Mouse (Mus musculus) heart, embryonic 16.5 days (tissue): ENCODE data around the gene Rnf167. TPM values are rescaled to one million over a fixed set of nuclear protein-coding genes. Genes with fewer than 3 reads are reported as not detected.

Experiments
- ATAC-seq: fragments of 200-750 bp; cut with Nextera tagmentation; replicated peaks from 2 replicates; pipeline ENCODE4 v1.8.0; 2017; ENCODE audit warnings: moderate number of reproducible peaks; ENCODE audit not compliant: insufficient read depth, low FRiP score; ENCODE audit errors: extremely low read depth
- H3K27ac ChIP-seq: fragments of 300-500 bp; sonication (generic); 2 replicates; pipeline ENCODE4 v1.5.1; 2014; ENCODE audit warnings: mild to moderate bottlenecking, low read length, control low read depth, moderate library complexity
- H3K27me3 ChIP-seq: fragments of 300-500 bp; sonication (generic); 2 replicates; pipeline ENCODE4 v1.6.1; 2014; ENCODE audit warnings: low read length, mixed read lengths; ENCODE audit not compliant: control insufficient read depth, insufficient read depth
- H3K36me3 ChIP-seq: fragments of 300-500 bp; sonication (generic); 2 replicates; pipeline ENCODE4 v1.6.1; 2014; ENCODE audit not compliant: control insufficient read depth, insufficient read depth
- H3K4me1 ChIP-seq: fragments of 300-500 bp; sonication (generic); 2 replicates; pipeline ENCODE4 v1.6.1; 2014; ENCODE audit warnings: low read length, mixed read lengths; ENCODE audit not compliant: control insufficient read depth, insufficient read depth
- H3K4me2 ChIP-seq: fragments of 300-500 bp; sonication (generic); 2 replicates; pipeline ENCODE4 v1.6.1; 2014; ENCODE audit warnings: low read depth, mild to moderate bottlenecking, control low read depth, low read length
- H3K4me3 ChIP-seq: fragments of 300-500 bp; sonication (generic); 2 replicates; pipeline ENCODE4 v1.5.1; 2014; ENCODE audit warnings: mild to moderate bottlenecking, control low read depth, low read length
- H3K9ac ChIP-seq: fragments of 300-500 bp; sonication (generic); 2 replicates; pipeline ENCODE4 v1.6.1; 2014; ENCODE audit warnings: low read length, control low read depth
- H3K9me3 ChIP-seq: fragments of 300-500 bp; sonication (generic); replicated peaks from 2 replicates; pipeline ENCODE4 v1.6.1; 2016; ENCODE audit warnings: low read length; ENCODE audit not compliant: control insufficient read depth
- WGBS: fragments of 180-500 bp; shearing (Covaris S2); extraction: QIAGEN DNeasy Blood & Tissue Kit; methylation state at CpG from one replicate; pipeline ENCODE4 v1.1.7; 2014; 5-methylcytosine and 5-hydroxymethylcytosine counted together
- polyA plus RNA-seq: library from polyadenylated mRNA; unstranded; fragments of >200 nt; fragmentation: Nextera tagmentation; extraction: Ambion mirVana; gene quantifications from 2 replicates; pipeline ENCODE4 v1.2.1, GENCODE M21; 2015

Gene Rnf167
- polyA plus RNA-seq, 1 experiment from 2014 or later = 80.3 TPM

DNA sequence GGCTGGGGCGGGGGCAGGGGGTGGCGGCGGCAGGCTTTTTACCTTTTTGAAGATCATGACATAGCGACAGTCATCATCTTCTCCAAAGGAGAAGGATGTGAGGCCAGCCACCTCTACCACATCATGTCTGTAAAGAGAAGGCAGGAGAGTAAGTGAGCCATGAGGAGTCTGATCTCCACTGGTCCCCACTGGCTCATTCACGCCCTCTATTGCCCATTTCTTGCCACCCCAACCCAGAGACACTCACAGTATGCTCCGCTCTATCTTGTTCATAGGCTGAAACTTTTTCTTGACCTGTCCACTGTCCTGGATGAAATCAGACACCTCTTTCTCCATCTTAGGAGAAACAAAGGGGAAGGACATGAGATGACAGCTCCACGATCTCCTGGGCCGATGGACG, 17.7 kb downstream of the Rnf167 start:
- H3K36me3 ChIP-seq = peaks cover 39% of the 10 kb centered on the region
- WGBS = 91% methylated on average over 9 of the region's 9 CpGs

DNA sequence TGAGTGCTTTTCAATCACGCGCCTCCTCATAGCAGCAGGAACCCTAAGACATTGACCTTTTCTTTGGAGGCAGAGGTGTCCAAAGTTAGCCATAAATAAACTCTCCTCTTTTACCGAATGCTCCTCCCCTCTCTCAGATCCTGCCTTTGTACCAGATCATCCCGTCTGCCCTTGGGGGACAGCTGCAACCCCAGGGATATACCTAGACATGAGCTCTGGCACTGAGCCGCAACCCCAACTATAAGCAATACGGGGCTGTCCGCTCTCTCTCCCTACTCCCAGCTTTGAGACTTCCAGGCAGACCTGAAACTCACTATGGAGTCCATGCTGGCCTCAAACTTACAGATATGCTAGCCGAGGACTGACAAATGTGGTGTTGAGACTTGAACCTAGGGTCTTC, 19.7 kb downstream of the Rnf167 start:
- H3K4me3 ChIP-seq = no peak overlapping the region
- H3K36me3 ChIP-seq = peaks cover 36% of the 10 kb centered on the region
- WGBS = 96% methylated on average over 8 of the region's 8 CpGs

More for the DNA sequence above, 17.7 kb downstream of the Rnf167 start:
- peaks cover 18% of the 10 kb centered on the region for H3K4me1 ChIP-seq
- no peak overlapping the region for H3K9ac ChIP-seq
- H3K27ac ChIP-seq = no peak overlapping the region
- H3K9me3 ChIP-seq = no peaks in the 10 kb centered on the region
- H3K27me3 ChIP-seq = no peaks in the 10 kb centered on the region
- no peak overlapping the region for H3K4me2 ChIP-seq
- no peak overlapping the region for H3K4me3 ChIP-seq
- no peak for ATAC-seq

DNA sequence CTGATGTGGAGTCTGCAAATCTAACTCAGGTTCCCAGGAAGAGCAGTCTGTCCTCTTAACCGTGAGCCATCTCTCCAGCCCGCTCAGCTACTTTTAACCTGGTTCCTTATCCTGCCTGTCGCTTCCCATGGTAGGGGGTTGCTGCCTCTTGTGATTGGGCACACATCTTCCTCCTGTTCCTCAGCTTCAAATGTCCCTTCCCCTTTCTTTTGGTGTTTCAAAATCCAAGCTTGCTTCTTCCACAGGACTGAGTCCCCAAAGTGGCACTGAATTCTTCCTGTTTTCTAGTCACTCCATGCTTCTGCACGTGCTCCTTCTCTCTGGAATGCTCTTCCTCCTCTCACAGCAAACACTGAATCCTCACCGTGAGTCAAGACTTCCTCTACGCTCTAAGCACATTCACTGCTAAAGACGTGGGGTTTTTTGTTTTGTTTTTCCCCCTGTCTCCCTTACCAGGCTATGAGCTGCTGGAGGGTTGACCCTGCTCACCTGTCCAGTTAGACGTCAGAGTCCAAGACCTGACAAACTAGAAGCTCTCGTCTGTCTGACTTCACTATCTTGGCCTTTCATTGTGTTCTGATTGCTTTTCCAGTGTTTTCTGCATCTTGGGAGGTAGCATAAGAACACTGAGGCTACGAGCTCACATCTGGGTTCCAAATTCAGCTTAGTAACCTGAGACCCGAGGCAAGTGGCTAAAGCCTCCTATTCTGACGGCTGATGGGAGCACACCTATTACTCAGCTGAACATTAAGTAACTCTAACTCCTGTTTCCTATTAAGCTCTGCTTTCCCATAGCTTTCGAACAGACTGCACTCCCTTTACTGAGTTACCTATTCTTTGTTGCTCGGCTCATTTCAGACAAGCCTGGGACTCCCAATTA, 20.5 kb downstream of the Rnf167 start:
- Histone ChIP-seq H3K4me2 (peak overlapping the region; percentile 91), H3K36me3 (peaks cover 32% of the 10 kb centered on the region), H3K9me3 (no peaks in the 10 kb centered on the region), H3K4me3 (peak overlapping the region; percentile 68), H3K27me3 (no peaks in the 10 kb centered on the region), H3K27ac (peak overlapping the region; percentile 89), H3K9ac (peak overlapping the region; percentile 78), H3K4me1 (peaks cover 18% of the 10 kb centered on the region)
- 63% methylated on average over 14 of the region's 14 CpGs for WGBS
- no peak for ATAC-seq

More for the DNA sequence above, 19.7 kb downstream of the Rnf167 start:
- H3K9ac ChIP-seq = no peak overlapping the region
- no peaks in the 10 kb centered on the region for H3K9me3 ChIP-seq
- H3K27ac ChIP-seq = no peak overlapping the region
- no peak overlapping the region for H3K4me2 ChIP-seq
- no peak for ATAC-seq
- peaks cover 18% of the 10 kb centered on the region for H3K4me1 ChIP-seq
- no peaks in the 10 kb centered on the region for H3K27me3 ChIP-seq

DNA sequence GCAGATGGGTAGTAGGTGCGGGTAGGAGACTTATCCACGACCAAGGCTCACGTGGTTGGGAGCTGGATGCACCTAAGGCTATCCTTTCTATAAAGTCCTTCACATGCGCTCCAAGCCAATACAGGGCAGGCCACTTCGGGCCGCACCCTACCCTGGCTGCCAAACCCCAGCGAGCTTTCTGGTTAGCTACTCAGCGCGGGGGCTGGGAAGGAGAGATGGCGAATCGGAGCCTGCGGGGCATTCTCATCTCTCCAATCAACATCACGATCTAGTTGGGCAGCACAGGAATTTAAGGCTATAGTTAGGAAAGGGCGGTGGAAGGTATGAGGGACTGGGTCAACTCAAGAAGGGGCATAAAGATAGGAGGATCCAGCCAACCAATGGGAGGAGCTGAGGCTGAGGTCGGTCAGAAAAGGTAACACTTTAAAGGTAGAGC, 21.3 kb downstream of the Rnf167 start:
- ATAC-seq = peak; percentile 18
- Histone ChIP-seq H3K4me2 (peak overlapping the region; percentile 91), H3K9ac (peak overlapping the region; percentile 78), H3K27ac (peak overlapping the region; percentile 89), H3K4me1 (peaks cover 13% of the 10 kb centered on the region), H3K4me3 (peak overlapping the region; percentile 68), H3K27me3 (no peaks in the 10 kb centered on the region), H3K9me3 (no peaks in the 10 kb centered on the region), H3K36me3 (peaks cover 25% of the 10 kb centered on the region)
- WGBS = 2% methylated on average over 15 of the region's 15 CpGs

DNA sequence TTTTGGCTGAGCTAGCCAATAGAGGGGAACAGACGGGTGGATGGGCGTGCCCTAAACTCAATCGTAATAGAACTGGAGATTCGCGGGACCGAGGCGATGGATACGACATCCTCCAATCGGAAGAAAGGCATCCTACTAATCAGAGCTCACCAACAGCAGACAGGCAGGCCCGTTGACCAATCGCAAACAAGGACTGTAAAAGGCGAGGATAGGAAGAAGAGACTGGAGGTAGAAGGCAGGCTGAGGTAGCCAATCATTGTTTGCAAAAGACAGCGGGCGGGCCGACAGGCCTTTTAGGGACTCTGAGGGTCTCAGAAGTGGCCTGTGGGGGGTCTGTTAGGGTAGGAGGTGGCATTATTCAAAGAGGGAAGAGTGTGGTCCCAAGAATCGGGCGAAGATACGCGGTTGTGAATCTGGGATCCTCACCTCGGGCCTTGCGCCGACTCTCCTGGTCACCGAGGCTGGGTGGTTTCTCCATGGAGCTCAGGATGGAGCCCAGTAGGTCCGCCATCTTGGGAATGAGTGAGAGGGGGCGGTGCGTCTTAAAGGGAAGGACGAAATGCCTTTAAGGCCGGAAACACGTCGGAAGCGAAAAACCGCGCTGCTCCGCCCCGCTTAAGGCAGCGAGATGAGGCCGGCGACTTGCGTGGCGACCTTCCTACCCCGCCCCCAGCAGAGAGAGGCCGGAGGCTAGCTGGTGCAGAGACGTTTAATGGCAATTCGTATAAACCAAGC, 21.9 kb downstream of the Rnf167 start, which contains the start of gene Spag7:
TSS of gene Spag7 (minus strand) at position 646 of the 735 bp plus-strand sequence.
- Histone ChIP-seq H3K27me3 (no peaks in the 10 kb centered on the region), H3K9ac (peak within 1 kb of the TSS; percentile 86), H3K36me3 (peaks cover 24% of the 10 kb centered on the region), H3K27ac (peak within 1 kb of the TSS; percentile 97), H3K4me1 (peaks cover 13% of the 10 kb centered on the region), H3K9me3 (no peaks in the 10 kb centered on the region), H3K4me2 (peak within 1 kb of the TSS; percentile 91), H3K4me3 (peak within 1 kb of the TSS; percentile 68)
- ATAC-seq = peak; percentile 95
- WGBS = under 1% methylated on average over 44 of the region's 44 CpGs

DNA sequence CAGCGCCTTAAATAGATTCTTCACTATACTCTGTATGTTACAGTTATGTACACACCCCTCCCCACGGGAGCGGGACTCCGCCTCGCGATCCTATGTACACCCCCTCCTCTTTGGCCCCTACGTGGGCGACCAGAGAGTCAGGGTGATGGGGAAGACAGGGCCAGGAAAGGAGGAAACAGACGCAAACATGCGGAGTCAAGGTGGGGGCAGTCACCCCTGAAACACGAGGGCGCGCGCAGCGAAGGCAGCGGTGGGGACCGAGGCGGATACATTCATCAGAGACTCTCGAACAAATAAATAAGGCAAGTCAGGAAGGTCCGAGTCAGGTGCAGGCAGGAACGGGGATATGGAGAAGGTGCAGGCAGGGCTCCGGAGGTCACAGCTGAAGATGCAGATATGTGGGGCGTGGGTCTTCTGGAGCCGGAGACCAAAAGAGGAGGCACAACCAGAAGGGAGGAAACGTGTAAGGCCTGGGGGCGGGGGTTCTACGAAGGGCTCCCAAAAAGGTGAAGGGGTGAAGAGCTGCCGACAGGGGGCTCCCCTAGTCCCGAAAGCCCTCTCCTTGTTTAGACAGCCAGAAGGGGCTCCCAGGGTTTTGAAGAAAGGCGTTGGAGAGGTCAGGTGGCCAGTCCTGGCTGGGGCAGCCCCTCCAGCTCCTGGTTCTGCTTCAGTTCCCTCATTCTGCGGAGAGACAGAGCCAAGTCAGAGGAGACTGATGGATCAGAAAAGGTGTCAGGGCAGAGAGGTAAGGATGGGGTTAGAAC, 22.7 kb downstream of the Rnf167 start:
- under 1% methylated on average over 31 of the region's 31 CpGs for WGBS
- peak overlapping the region; percentile 86 for H3K9ac ChIP-seq
- H3K27me3 ChIP-seq = no peaks in the 10 kb centered on the region
- peak overlapping the region; percentile 88 for H3K4me2 ChIP-seq
- ATAC-seq = peak; percentile 16
- peaks cover 13% of the 10 kb centered on the region for H3K4me1 ChIP-seq
- H3K9me3 ChIP-seq = no peaks in the 10 kb centered on the region
- peak overlapping the region; percentile 97 for H3K27ac ChIP-seq
- H3K4me3 ChIP-seq = peak overlapping the region; percentile 68
- peaks cover 21% of the 10 kb centered on the region for H3K36me3 ChIP-seq

DNA sequence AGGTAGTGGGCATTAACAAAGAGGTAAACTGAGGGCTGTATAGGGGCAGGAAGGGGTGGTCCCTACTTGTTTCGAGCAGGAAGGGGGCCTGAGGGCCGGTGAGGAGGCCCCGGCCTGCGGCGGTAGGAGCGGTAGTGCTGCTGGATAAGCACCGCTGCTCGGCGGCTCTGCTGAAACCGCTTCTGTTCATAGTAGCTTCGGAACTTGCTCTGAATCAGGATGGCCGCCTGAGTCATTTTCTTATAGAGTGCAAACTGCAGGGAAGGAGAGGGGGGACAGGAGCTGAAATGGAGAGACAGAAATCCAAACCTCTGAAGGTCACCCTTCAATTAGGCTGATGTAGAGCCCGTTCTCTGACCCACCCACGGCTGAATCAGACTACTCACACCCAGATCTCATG, 23.4 kb downstream of the Rnf167 start:
- Histone ChIP-seq H3K27me3 (no peaks in the 10 kb centered on the region), H3K9ac (peak overlapping the region; percentile 86), H3K4me3 (peak overlapping the region; percentile 68), H3K4me2 (peak overlapping the region; percentile 88), H3K4me1 (peaks cover 13% of the 10 kb centered on the region), H3K36me3 (peaks cover 17% of the 10 kb centered on the region), H3K27ac (peak overlapping the region; percentile 97), H3K9me3 (no peaks in the 10 kb centered on the region)
- ATAC-seq = no peak
- 35% methylated on average over 14 of the region's 14 CpGs for WGBS

DNA sequence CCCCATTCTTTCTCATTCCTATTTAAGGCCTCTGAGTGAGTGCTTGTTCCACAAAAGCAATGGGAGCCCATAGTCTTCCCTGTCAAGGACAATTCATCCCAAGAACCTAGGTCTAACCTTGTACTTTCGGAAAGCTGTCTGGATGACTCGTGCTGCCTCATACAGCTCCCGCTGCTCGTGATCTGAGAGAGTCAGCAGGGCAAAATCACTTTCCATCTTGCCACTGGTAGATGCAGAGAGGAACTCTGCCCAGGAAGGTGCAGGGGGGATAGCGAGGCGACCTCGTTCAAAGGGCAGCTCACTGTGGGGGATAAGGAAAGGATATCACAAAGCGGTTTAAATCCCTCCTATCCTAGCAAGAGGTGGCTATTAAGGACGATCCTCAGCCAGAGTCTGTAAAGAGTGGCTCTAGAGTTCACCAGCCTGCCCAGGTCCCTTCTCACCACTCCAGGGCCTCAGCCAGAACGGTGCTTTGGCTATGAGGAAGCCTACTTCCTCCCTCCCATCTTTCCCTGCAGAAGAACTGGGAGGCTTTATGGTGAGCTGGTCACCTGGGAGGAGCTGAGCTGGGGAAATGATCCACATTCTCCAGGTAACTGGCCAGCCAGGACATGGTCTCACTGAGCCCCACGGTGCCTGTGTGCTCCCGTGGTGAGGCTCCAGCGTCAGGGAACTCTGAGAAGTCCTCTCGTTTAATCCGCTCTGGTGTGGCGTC, 24.5 kb downstream of the Rnf167 start:
- H3K4me1 ChIP-seq = peaks cover 16% of the 10 kb centered on the region
- WGBS = 79% methylated on average over 16 of the region's 16 CpGs
- no peaks in the 10 kb centered on the region for H3K27me3 ChIP-seq
- no peaks in the 10 kb centered on the region for H3K9me3 ChIP-seq
- peaks cover 12% of the 10 kb centered on the region for H3K36me3 ChIP-seq
- no peak for ATAC-seq
- H3K4me3 ChIP-seq = no peak overlapping the region
- H3K27ac ChIP-seq = no peak overlapping the region; the same call in 1 of the 2 replicates
- H3K4me2 ChIP-seq = peak overlapping the region; percentile 88
- H3K9ac ChIP-seq = no peak overlapping the region; the same call in 1 of the 2 replicates
